Mouse (Mus musculus): Measurements from ENCODE around the gene Tmem50b.
"Not testable (repeated sequence)": the region's sequence is repeated elsewhere in the genome, so short reads cannot be mapped to it uniquely, and the experiment has no call there.

Gene Tmem50b

DNA sequence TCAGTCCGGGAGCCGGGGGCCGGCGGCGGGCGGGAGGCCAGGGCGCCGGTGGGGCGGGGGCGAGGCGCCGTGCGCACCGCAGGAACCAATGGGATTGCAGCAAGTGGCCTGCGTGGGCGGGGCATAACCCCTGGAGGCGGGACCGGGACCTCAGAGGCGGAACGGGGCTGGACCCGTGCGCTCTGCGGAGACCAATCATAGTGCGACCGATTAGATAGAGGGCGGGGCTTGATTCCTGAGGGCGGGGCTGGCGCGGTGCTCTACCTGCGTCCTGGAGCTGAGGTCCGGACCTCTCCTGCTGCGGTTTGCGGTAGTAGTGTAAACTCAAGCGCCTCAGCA is at the start of gene Tmem50b:
Gene Tmem50b, minus strand, starts transcription at position 129 of the 339 bp plus-strand sequence.
- DNase-seq (ENCODE audit: inconsistent ontology term): peak; percentile 99

- DNase-seq (ENCODE audit: inconsistent ontology term): peak; percentile 95
Observed at GRCm38 (mm10) chr16:91646681-91647419, 49.2 kb upstream of the Tmem50b start, which contains the start of gene Gart. Gene Gart, minus strand, starts transcription at chr16:91646952.

GRCm38 (mm10) chr16:91645995-91646602 is 48.5 kb upstream of the Tmem50b start:
- DNase-seq (ENCODE audit: inconsistent ontology term): peak; percentile 20

DNA sequence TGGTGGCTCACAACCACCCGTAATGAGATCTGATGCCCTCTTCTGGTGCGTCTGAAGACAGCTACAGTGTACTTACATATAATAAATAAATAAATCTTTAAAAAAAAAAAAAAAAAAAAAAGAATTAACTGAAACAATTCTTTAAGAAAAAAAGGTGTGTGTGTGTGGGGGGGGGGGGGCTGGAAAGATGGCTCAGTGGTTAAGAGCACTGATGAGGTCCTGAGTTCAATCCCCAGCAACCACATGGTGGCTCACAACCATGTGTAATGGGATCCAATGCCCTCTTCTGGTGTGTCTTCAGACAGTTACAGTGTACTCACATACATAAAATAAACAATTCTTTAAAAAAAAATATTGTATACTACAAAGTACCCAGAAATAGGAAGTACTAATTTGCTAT is 47.8 kb upstream of the Tmem50b start:
- not testable (repeated sequence) for DNase-seq (ENCODE audit: inconsistent ontology term)

- DNase-seq (ENCODE audit: inconsistent ontology term): no peak
Observed at GRCm38 (mm10) chr16:91644901-91645300, 47.3 kb upstream of the Tmem50b start.

- DNase-seq (ENCODE audit: inconsistent ontology term): no peak
Observed at GRCm38 (mm10) chr16:91640171-91640570, 42.6 kb upstream of the Tmem50b start.

DNA sequence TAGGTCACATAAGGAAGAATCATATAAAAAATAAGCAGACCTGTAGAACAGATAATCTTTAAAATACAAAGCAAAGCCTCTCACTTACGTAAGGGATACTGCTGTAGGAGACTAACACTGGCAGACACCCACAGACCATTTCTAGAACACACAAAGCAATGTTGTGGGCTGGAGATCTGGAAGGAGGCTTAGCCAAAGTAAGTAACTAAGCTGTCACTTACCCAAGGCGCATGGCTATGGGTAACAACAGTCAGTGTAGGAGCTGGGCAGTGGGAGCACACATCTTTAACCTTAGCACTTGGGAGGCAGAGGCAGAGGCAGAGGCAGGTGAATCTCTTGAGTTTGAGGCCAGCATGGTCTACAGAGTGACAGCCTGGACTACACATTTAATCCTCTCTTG is 42.0 kb upstream of the Tmem50b start:
- DNase-seq (ENCODE audit: inconsistent ontology term): no peak

GRCm38 (mm10) chr16:91639161-91639560 is 41.6 kb upstream of the Tmem50b start:
- DNase-seq (ENCODE audit: inconsistent ontology term): no peak

DNA sequence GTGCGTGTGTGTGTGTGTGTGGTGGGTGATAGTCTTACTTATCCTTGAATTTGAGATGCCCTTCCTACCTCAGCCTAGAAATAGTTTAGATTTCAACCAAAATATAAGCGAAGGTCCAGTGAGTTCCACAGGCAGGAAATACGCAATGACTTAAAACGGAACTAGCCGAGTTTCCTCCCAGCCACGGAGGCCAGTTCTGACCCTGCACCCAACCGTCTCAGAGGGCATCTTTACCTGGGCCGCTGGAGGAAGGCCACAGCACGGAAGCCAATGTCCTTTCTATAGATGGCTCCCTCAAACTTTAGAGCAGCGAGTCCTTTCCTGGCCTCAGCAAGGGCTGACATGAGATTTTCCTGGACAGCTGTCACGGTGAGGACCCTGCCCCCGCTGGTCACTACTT is 36.0 kb upstream of the Tmem50b start:
- DNase-seq (ENCODE audit: inconsistent ontology term): no peak

DNA sequence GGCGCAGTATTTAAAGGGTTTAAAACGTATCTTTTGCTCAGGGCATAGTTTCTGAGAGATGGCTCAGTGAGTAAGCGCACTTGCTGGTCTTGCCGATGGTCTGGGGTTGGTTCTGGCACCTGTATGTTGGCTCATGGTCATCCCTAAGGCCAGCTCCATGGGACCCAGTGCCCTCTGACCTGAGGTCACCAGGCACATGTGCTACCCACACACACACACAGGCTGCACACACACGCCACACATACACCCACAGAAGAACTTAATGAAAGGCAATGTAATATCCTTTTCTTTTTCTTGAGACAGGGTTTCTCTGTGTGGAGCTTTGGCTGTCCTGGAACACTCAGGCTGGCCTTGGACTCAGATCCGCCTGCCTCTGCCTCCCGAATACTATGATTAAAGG is 35.3 kb upstream of the Tmem50b start:
- no peak for DNase-seq (ENCODE audit: inconsistent ontology term)

DNA sequence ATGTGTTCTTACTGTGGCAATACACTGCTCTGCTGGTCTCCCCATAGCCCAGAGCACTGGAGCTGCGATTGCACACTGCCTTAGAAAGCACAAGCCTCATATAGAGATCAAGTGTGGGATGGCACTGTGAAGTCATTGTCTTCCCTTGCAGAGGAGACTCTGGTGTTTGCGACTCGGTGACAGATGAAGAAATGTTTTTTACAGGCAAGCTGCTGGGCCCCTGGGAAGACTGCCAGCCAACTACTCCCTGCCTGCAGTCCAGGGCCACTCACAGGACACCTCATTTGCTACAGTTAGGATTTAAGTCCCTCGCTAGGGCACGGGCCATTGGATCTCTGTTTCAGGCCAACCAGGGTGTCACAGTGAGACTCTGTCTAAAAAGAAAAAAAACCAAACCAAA is 34.8 kb upstream of the Tmem50b start:
- DNase-seq (ENCODE audit: inconsistent ontology term): no peak

DNA sequence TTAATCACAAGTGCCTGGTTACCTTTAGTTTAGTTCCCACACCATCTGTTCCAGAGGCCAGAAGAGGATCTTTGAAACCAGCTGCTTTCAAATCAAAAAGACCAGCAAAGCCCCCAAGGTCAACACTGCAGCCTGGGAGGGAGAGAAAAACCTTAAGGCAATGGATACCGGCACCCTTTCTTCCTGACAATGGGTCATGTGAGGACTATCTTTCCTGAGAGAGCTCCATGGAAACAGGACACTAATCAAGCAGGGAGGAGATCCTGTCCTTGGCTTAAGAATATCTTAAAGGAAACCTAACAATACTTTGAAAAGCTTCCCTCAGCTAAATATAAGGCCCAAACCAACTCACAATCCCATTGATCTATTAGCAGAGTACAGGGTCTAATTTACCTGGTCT is 33.0 kb upstream of the Tmem50b start:
- DNase-seq (ENCODE audit: inconsistent ontology term): no peak

GRCm38 (mm10) chr16:91629749-91630148 is 32.1 kb upstream of the Tmem50b start:
- DNase-seq (ENCODE audit: inconsistent ontology term): no peak

GRCm38 (mm10) chr16:91628673-91629072 is 31.1 kb upstream of the Tmem50b start:
- no peak for DNase-seq (ENCODE audit: inconsistent ontology term)

DNA sequence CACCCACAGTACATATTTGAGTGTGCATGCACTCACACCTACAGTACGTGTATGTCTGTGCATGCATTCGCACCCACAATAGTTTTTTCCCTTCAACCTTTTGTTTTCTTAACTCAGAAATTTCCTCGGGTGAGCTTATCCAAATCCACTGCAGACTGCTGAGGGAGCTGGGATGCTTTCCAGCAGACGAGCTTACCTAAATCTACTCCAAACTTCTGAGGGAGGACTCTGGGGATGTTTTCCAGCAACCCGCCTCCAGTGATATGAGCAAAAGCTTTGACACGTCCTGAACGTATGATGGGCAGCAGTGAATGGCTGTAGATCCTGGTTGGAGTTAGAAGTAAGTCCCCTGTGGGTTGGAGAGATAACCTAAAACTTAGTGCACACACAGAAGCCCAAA is 30.2 kb upstream of the Tmem50b start:
- no peak for DNase-seq (ENCODE audit: inconsistent ontology term)

DNA sequence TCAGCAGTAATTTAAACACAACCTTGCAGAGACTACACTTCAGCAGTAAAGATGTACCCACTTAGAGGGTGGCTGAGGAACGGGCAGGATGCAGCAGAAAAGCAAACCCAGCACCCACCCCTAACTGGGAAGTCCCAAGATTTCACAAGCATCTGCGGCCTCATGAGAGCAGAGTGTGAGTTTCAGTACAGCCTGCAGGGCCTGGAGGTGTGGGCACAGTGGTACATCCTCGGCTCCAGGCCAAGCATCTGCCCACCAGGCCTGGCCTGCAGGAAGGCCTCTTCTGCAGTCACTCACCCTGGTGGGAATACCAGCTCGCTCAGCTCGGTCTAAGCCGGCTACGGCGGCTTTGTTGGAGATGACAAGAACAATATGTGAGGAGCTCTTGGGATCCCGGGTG is 25.5 kb upstream of the Tmem50b start:
- DNase-seq (ENCODE audit: inconsistent ontology term): no peak

DNA sequence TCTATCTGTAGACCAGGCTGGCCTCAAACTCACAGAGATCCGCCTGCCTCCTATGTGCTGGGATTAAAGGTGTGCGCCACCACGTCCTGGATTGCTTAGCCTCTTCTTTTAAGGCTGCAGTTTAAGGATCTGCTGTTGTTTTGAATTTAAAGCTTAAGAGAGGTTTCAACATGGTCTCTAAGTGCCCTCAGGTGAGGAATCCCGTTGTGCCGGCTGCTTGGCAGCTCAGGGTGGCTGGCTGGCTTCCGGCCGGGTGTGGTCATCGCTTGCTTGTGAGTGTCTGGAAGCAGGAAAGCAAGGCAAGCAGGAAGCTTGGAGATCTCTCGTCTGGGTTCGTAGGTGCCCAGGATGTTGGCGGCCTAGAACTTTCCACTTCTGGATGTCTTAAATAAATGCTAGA is 23.4 kb upstream of the Tmem50b start:
- DNase-seq (ENCODE audit: inconsistent ontology term): no peak

DNA sequence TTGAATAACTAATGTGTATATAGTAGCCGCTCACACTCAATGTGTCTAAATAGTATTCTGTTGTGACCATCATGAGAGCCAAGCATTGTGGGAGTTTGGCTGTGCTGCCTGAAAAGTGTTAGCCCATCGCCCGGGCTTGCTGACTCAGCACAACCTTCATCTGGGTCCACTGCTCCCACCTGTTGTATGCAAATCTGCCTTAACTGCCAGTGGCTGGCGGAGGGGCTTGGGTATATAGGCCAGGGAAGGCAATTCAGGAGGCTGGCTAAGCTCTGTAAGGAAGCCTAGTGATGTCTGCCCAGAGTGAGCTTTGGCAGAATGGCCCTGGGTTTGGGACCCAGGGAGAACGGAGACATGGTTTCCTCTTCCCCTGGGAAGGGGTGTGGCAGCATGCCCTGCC is 22.6 kb upstream of the Tmem50b start:
- no peak for DNase-seq (ENCODE audit: inconsistent ontology term)

DNA sequence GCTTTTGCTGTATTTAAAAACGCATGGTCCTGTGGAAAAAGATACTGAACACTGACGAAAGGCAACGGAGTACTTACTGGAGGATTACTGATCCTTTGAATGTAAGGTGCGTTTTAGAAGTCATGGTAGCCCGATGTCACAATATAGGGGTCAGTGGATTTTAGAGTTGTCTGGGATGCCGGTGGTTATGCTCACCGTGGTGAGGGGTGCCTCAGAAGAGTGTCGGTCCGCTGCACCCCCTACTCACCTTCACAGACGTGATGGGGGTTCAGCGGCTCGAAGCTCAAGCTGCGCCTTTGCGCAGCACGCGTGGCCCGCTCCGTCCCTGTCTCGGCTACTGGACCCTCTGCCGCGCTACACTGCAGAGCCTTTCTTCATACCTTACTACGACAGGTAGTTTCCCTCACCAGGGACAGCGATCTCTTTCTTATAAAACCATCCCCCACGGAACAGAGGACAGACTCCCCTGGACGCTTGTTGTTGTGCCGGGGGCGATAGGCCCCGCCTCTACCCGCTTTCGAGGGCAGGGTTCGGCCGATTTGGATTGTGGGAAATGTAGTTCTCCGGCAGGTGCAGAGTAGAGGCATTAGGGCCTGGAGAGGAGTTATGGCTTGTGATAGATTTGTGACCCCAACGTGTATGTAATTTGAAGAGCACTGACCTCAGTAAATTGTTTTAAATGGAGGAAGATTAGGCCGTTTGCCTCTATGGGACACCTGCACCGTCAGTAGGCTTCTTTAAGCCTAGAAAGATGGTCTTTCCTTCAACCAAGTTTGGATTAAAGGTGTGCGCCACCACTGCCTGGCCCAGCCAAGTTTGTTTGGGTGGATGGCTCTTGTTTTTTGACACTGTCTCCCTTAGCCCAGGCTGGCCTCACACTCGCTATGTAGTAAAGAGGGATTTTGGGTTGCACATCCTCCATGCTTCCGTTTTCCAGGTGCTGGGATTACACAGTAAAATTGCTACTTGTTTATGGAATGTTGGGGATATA is 21.2 kb upstream of the Tmem50b start, which contains the start of gene Dnajc28:
Gene Dnajc28, minus strand, starts transcription at position 516 of the 991 bp plus-strand sequence.
- peak; percentile 72 for DNase-seq (ENCODE audit: inconsistent ontology term)

DNA sequence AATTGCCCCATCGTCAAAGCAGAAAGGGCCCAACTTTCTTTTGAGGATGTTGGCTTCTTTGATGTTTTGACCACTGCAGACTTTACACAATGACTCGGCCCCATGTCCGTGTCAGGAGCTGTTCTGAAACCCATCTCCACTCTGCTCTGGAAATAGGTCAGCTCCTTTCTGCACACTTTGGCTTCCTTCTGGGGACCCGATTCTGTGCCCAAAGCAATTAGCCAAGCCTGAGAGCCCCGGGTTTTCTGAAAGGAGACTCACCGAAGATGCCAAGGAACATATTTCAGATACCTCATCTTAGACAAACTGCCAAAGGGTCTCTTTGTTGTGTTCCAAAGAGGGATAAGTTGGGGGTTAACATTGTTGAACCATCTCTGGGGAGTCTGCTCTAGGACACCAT is 17.0 kb upstream of the Tmem50b start:
- DNase-seq (ENCODE audit: inconsistent ontology term): peak; percentile 38

DNA sequence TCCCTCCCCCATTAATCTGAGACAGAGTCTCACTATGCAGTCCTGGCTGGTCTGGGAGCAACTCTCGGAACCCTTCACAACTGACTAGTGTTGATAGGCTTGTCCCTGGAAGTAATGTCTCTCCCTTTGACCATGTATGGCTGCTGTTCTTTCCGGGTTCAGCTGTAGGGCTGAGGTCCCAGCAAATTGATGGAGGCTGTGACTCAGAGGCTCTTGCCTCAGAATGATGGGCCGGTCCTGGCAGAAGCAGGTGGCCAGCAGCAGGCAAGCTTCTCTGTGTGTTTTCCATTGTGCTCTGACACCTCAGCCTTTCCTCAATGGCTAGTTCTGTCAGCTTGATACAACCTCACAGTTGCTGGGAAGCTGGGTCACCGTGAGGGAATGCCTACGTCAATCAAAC is 14.9 kb upstream of the Tmem50b start:
- peak; percentile 81 for DNase-seq (ENCODE audit: inconsistent ontology term)

GRCm38 (mm10) chr16:91611248-91611647 is 13.6 kb upstream of the Tmem50b start:
- DNase-seq (ENCODE audit: inconsistent ontology term): no peak

Measured in Muller cell, postnatal 12 days (primary cell).